Mouse (Mus musculus) embryonic facial prominence, embryonic 11.5 days (tissue): Measurements from ENCODE around the gene Cdc42ep3. TPM values are rescaled to one million over a fixed set of nuclear protein-coding genes. Genes with fewer than 3 reads are reported as not detected.

ENCODE experiments used
- ATAC-seq: fragments of 200-750 bp; cut with Nextera tagmentation; replicated peaks from 2 replicates; pipeline ENCODE4 v1.8.0; 2017; ENCODE audit warnings: low read depth; ENCODE audit not compliant: insufficient number of reproducible peaks, low FRiP score, low TSS enrichment
- DNase-seq: peaks from one replicate; pipeline ENCODE4 v3.0.0-alpha.2; 2015; ENCODE audit warnings: low spot score
- H3K27ac ChIP-seq: fragments of 300-500 bp; sonication (generic); replicated peaks from 2 replicates; pipeline ENCODE4 v1.5.1; 2014; ENCODE audit warnings: mild to moderate bottlenecking, low read depth, low read length, control low read depth
- H3K27me3 ChIP-seq: fragments of 300-500 bp; sonication (generic); 2 replicates; pipeline ENCODE4 v1.6.1; 2014; ENCODE audit warnings: mild to moderate bottlenecking, low read length, moderate library complexity, mixed read lengths; ENCODE audit not compliant: control insufficient read depth, insufficient read depth
- H3K36me3 ChIP-seq: fragments of 300-500 bp; sonication (generic); replicated peaks from 2 replicates; pipeline ENCODE4 v1.6.1; 2014; ENCODE audit warnings: low read depth, mild to moderate bottlenecking, low read length, moderate library complexity, mixed read lengths; ENCODE audit not compliant: control insufficient read depth, insufficient read depth
- H3K4me1 ChIP-seq: fragments of 300-500 bp; sonication (generic); 2 replicates; pipeline ENCODE4 v1.6.1; 2014; ENCODE audit warnings: low read length, mixed read lengths; ENCODE audit not compliant: control insufficient read depth, insufficient read depth
- H3K4me2 ChIP-seq: fragments of 300-500 bp; sonication (generic); 2 replicates; pipeline ENCODE4 v1.6.1; 2014; ENCODE audit warnings: low read depth, mild to moderate bottlenecking, control low read depth, low read length, moderate library complexity
- H3K4me3 ChIP-seq: fragments of 300-500 bp; sonication (generic); 2 replicates; pipeline ENCODE4 v1.5.1; 2014; ENCODE audit warnings: low read depth, low read length, control low read depth
- H3K9ac ChIP-seq: fragments of 300-500 bp; sonication (generic); replicated peaks from 2 replicates; pipeline ENCODE4 v1.6.1; 2014; ENCODE audit warnings: mild to moderate bottlenecking, control low read depth, low read length
- H3K9me3 ChIP-seq: fragments of 300-500 bp; sonication (generic); replicated peaks from 2 replicates; pipeline ENCODE4 v1.6.1; 2016; ENCODE audit warnings: mild to moderate bottlenecking, low read length, inconsistent platforms, mixed read lengths; ENCODE audit not compliant: control insufficient read depth
- WGBS: fragments of 180-500 bp; shearing (Covaris S2); extraction: QIAGEN DNeasy Blood & Tissue Kit; methylation state at CpG from one replicate; pipeline ENCODE4 v1.1.7; 2014; 5-methylcytosine and 5-hydroxymethylcytosine counted together
- polyA plus RNA-seq: library from polyadenylated mRNA; unstranded; fragments of >200 nt; fragmentation: Nextera tagmentation; extraction: Ambion mirVana; gene quantifications from 2 replicates; pipeline ENCODE4 v1.2.1, GENCODE M21; 2014

Cdc42ep3 gene
- polyA plus RNA-seq, 1 experiment from 2014 or later: 36.0 TPM

GRCm38 (mm10) chr17:79350751-79351191 lies 4.1 kb downstream of the Cdc42ep3 start:
- no peak overlapping the region for H3K4me3 ChIP-seq
- 76% methylated on average over 11 of the region's 11 CpGs for WGBS
- no peaks in the 10 kb centered on the region for H3K36me3 ChIP-seq
- no peaks in the 10 kb centered on the region; the same call in 1 of the 2 replicates for H3K27me3 ChIP-seq
- H3K9ac ChIP-seq: no peak overlapping the region
- no peak overlapping the region for H3K4me2 ChIP-seq
- ATAC-seq: no peak
- no peak for DNase-seq
- H3K9me3 ChIP-seq: no peaks in the 10 kb centered on the region
- no peaks in the 10 kb centered on the region for H3K4me1 ChIP-seq
- no peak overlapping the region for H3K27ac ChIP-seq

GRCm38 (mm10) chr17:79349371-79349770 lies 5.5 kb downstream of the Cdc42ep3 start:
- WGBS: 83% methylated on average over 4 of the region's 4 CpGs
- no peaks in the 10 kb centered on the region for H3K9me3 ChIP-seq
- no peak for ATAC-seq

GRCm38 (mm10) chr17:79347920-79348589 lies 6.8 kb downstream of the Cdc42ep3 start:
- H3K4me1 ChIP-seq: no peaks in the 10 kb centered on the region
- H3K27me3 ChIP-seq: no peaks in the 10 kb centered on the region
- DNase-seq (no peak), ATAC-seq (no peak)
- no peak overlapping the region for H3K4me2 ChIP-seq
- no peak overlapping the region for H3K27ac ChIP-seq
- no peak overlapping the region for H3K4me3 ChIP-seq
- no peak overlapping the region for H3K9ac ChIP-seq
- no peaks in the 10 kb centered on the region for H3K9me3 ChIP-seq
- WGBS: 78% methylated on average over 7 of the region's 7 CpGs
- H3K36me3 ChIP-seq: no peaks in the 10 kb centered on the region

More at GRCm38 (mm10) chr17:79349371-79349770, 5.5 kb downstream of the Cdc42ep3 start:
- Histone ChIP-seq H3K4me2 (no peak overlapping the region), H3K9ac (no peak overlapping the region), H3K4me3 (no peak overlapping the region), H3K4me1 (no peaks in the 10 kb centered on the region), H3K27me3 (no peaks in the 10 kb centered on the region), H3K36me3 (no peaks in the 10 kb centered on the region), H3K27ac (no peak overlapping the region)
- DNase-seq: no peak

GRCm38 (mm10) chr17:79347291-79347690 lies 7.6 kb downstream of the Cdc42ep3 start:
- no peak for ATAC-seq
- 86% methylated on average over 4 of the region's 4 CpGs for WGBS
- Histone ChIP-seq H3K27me3 (no peaks in the 10 kb centered on the region), H3K4me3 (no peak overlapping the region), H3K9me3 (no peaks in the 10 kb centered on the region), H3K4me1 (no peaks in the 10 kb centered on the region), H3K9ac (no peak overlapping the region), H3K27ac (no peak overlapping the region), H3K36me3 (no peaks in the 10 kb centered on the region), H3K4me2 (no peak overlapping the region)
- DNase-seq: no peak

- Histone ChIP-seq H3K36me3 (no peaks in the 10 kb centered on the region), H3K4me3 (no peak overlapping the region), H3K4me2 (no peak overlapping the region), H3K9me3 (no peaks in the 10 kb centered on the region), H3K27me3 (no peaks in the 10 kb centered on the region), H3K4me1 (no peaks in the 10 kb centered on the region), H3K9ac (no peak overlapping the region), H3K27ac (no peak overlapping the region)
- DNase-seq (no peak), ATAC-seq (no peak)
- WGBS: 90% methylated on average over 25 of the region's 25 CpGs
These were observed 9.7 kb downstream of the Cdc42ep3 start for GRCm38 (mm10) chr17:79345001-79345709.

GRCm38 (mm10) chr17:79343334-79343946 lies 11.5 kb downstream of the Cdc42ep3 start:
- ATAC-seq (no peak), DNase-seq (no peak)
- Histone ChIP-seq H3K9ac (no peak overlapping the region), H3K4me3 (no peak overlapping the region), H3K4me1 (no peaks in the 10 kb centered on the region), H3K36me3 (no peaks in the 10 kb centered on the region), H3K27me3 (no peaks in the 10 kb centered on the region), H3K4me2 (no peak overlapping the region), H3K27ac (no peak overlapping the region), H3K9me3 (no peaks in the 10 kb centered on the region)
- 68% methylated on average over 5 of the region's 5 CpGs for WGBS

- Histone ChIP-seq H3K36me3 (no peaks in the 10 kb centered on the region), H3K4me1 (no peaks in the 10 kb centered on the region), H3K27ac (no peak overlapping the region), H3K4me2 (no peak overlapping the region), H3K27me3 (no peaks in the 10 kb centered on the region), H3K9ac (no peak overlapping the region), H3K4me3 (no peak overlapping the region), H3K9me3 (no peaks in the 10 kb centered on the region)
- ATAC-seq (no peak), DNase-seq (no peak)
- WGBS: 52% methylated on average over 3 of the region's 3 CpGs
These were observed 12.1 kb downstream of the Cdc42ep3 start for GRCm38 (mm10) chr17:79342639-79343333.
